Mouse (Mus musculus) liver, embryonic 12.5 days (tissue): ENCODE data around the gene Acsl5. TPM values are rescaled to one million over a fixed set of nuclear protein-coding genes. Genes with fewer than 3 reads are reported as not detected.

ENCODE experiments used
- ATAC-seq: fragments of 200-750 bp; cut with Nextera tagmentation; 2 replicates; pipeline ENCODE4 v1.8.0; 2017; ENCODE audit warnings: moderate number of reproducible peaks, mild to moderate bottlenecking, moderate library complexity
- H3K27ac ChIP-seq: fragments of 300-500 bp; sonication (generic); 2 replicates; pipeline ENCODE4 v1.5.1; 2016; ENCODE audit warnings: mild to moderate bottlenecking
- H3K27me3 ChIP-seq: fragments of 300-500 bp; sonication (generic); replicated peaks from 2 replicates; pipeline ENCODE4 v1.6.1; 2016; ENCODE audit warnings: mild to moderate bottlenecking, moderate library complexity
- H3K36me3 ChIP-seq: fragments of 300-500 bp; sonication (generic); 2 replicates; pipeline ENCODE4 v1.6.1; 2016; ENCODE audit warnings: mild to moderate bottlenecking, moderate library complexity
- H3K4me1 ChIP-seq: fragments of 300-500 bp; sonication (generic); 2 replicates; pipeline ENCODE4 v1.6.1; 2016
- H3K4me2 ChIP-seq: fragments of 300-500 bp; sonication (generic); 2 replicates; pipeline ENCODE4 v1.6.1; 2016; ENCODE audit warnings: mild to moderate bottlenecking, moderate library complexity
- H3K4me3 ChIP-seq: fragments of 300-500 bp; sonication (generic); 2 replicates; pipeline ENCODE4 v1.5.1; 2016; ENCODE audit warnings: mild to moderate bottlenecking, moderate library complexity
- H3K9ac ChIP-seq: fragments of 300-500 bp; sonication (generic); 2 replicates; pipeline ENCODE4 v1.6.1; 2016; ENCODE audit warnings: mild to moderate bottlenecking, moderate library complexity
- H3K9me3 ChIP-seq: fragments of 300-500 bp; sonication (generic); replicated peaks from 2 replicates; pipeline ENCODE4 v1.6.1; 2016; ENCODE audit warnings: mild to moderate bottlenecking, moderate library complexity
- WGBS: fragments of 180-500 bp; shearing (Covaris S2); methylation state at CpG from one replicate; pipeline ENCODE4 v1.1.7; 2016; ENCODE audit not compliant: insufficient replicate concordance; 5-methylcytosine and 5-hydroxymethylcytosine counted together
- polyA plus RNA-seq: library from polyadenylated mRNA; unstranded; fragments of >200 nt; fragmentation: Nextera tagmentation; extraction: Ambion mirVana; gene quantifications from 2 replicates; pipeline ENCODE4 v1.2.1, GENCODE M21; 2016

Gene Acsl5
- polyA plus RNA-seq, 1 experiment from 2014 or later = 115 TPM

DNA sequence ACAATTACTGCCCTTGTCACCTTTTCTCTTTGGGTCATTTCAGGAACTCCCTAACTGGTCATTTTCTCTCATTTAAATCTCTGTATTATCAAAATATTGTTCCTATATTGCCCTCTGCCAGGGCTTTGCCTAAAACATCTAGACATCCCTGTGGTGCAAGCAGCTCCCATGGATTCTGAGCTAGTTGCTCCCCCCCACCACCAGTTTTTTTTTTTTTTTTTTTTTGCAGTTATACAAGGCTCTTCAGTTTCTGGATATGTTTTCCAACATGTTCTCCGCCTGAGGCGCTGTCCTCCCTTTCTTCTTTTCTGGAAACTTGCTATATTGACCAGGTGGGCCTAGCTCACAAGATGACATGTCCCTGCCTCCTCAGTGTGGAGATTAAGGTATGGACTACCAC lies 61.9 kb downstream of the Acsl5 start:
- Histone ChIP-seq H3K4me1 (peaks cover 43% of the 10 kb centered on the region), H3K27ac (no peak overlapping the region), H3K4me3 (no peak overlapping the region), H3K9ac (peak overlapping the region; percentile 7; the same call in 1 of the 2 replicates), H3K36me3 (peaks cover 49% of the 10 kb centered on the region), H3K4me2 (peak overlapping the region; percentile 90), H3K9me3 (no peaks in the 10 kb centered on the region), H3K27me3 (no peaks in the 10 kb centered on the region)
- WGBS = 98% methylated on average over 2 of the region's 2 CpGs
- no peak for ATAC-seq

DNA sequence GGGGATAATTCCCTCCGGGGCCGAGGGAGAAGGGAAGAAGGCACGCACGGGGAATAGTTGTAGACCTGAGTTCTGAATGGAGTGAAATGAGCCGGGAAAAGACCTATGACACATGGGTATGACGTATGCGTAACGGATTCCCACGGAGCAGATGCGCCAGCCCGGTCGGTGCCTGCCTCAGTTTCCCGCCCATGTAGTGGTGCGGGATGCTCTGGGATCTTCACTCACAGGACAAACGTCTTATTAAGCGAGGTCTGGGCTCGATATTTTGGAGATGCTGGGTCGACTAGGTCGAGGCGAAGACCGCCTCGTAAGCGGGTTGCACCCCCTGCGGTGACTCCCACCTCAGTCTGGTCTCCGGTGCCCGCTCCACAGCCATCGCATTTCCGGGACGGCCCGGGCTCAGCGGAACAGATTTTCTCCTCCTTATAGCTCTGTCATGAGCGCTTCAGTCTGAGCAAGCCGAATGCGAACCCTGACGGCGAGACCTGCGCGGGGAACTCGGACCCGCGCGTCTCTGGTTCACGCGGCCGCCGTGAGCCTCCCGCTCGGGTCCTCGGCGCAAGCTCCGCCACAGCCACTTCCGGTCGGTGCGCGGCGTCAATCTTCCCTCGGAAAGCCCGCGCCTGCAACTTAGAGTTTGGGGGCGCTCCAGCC lies 63.8 kb downstream of the Acsl5 start, which contains the start of gene Zdhhc6:
Gene Zdhhc6, minus strand, starts transcription at position 581 of the 657 bp plus-strand sequence.
- under 1% methylated on average over 59 of the region's 60 CpGs for WGBS
- H3K27me3 ChIP-seq = no peaks in the 10 kb centered on the region

DNA sequence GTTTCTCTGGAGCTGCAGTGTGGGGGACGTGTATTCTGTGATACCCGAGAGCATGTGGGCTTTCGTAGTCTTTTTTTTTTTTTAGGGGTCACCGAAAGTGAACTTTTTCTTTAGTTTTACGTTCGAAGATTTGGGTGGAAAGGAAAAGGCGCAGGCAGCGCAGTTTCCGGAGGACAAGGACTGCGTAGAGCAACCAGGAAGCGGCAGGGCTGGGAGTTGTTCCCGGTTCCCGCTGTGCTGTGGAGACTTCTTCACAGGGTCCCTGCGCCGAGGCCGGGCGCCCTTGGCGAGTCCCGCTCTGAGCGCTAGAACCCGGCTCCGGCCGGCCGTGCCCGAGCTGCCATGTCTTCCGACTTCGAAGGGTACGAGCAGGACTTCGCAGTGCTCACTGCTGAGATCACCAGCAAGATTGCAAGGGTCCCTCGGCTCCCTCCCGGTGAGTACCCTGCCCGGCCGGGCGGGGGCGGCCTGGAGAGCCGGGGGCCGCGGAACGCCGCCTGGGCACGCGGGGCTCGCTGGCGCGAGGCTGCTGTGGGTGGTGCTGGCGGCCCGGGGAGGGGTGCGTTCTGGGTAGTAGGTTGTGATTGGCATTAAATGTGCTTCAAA lies 64.5 kb downstream of the Acsl5 start, which contains the start of gene Vti1a:
Gene Vti1a, plus strand, starts transcription at position 187 of the 606 bp plus-strand sequence.
- no peaks in the 10 kb centered on the region for H3K9me3 ChIP-seq
- H3K4me1 ChIP-seq = peaks cover 52% of the 10 kb centered on the region
- peak within 1 kb of the TSS; percentile 87 for H3K9ac ChIP-seq
- peak; percentile 93 for ATAC-seq
- peaks cover 24% of the 10 kb centered on the region for H3K36me3 ChIP-seq
- under 1% methylated on average over 48 of the region's 48 CpGs for WGBS
- H3K27me3 ChIP-seq = no peaks in the 10 kb centered on the region
- peak within 1 kb of the TSS; percentile 82 for H3K4me3 ChIP-seq
- peak within 1 kb of the TSS; percentile 93 for H3K27ac ChIP-seq
- peak within 1 kb of the TSS; percentile 90 for H3K4me2 ChIP-seq

More for the DNA sequence above, 63.8 kb downstream of the Acsl5 start, which contains the start of gene Zdhhc6:
- H3K4me1 ChIP-seq = peaks cover 52% of the 10 kb centered on the region
- peak; percentile 76 for ATAC-seq
- H3K9ac ChIP-seq = peak within 1 kb of the TSS; percentile 87
- H3K4me2 ChIP-seq = peak within 1 kb of the TSS; percentile 90
- H3K36me3 ChIP-seq = peaks cover 30% of the 10 kb centered on the region
- peak within 1 kb of the TSS; percentile 82 for H3K4me3 ChIP-seq
- H3K27ac ChIP-seq = peak within 1 kb of the TSS; percentile 93
- no peaks in the 10 kb centered on the region for H3K9me3 ChIP-seq

DNA sequence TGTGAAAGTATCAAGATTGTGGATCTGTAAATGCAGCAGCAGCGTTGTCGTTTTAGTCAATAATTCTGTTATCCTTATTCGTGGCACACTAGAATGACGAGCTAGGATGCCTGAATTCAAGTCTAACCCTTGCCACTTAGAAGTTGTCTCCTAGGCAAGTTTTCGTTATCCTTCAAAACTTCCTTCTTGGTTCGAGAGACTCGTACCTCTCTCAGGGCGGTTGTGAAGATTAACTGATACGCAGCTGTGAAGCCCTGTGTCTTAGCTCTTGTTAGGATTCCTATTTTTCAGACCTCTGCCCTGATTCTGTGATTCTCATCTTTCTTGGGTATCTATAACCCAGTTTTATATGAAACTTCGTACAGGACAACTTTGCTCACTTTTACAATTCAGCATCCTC lies 65.2 kb downstream of the Acsl5 start:
- H3K9me3 ChIP-seq = no peaks in the 10 kb centered on the region
- peaks cover 18% of the 10 kb centered on the region for H3K36me3 ChIP-seq
- ATAC-seq = no peak
- peak overlapping the region; percentile 90 for H3K4me2 ChIP-seq
- H3K27me3 ChIP-seq = no peaks in the 10 kb centered on the region
- H3K9ac ChIP-seq = peak overlapping the region; percentile 87
- WGBS = 23% methylated on average over 10 of the region's 10 CpGs
- no peak overlapping the region for H3K27ac ChIP-seq
- peaks cover 52% of the 10 kb centered on the region for H3K4me1 ChIP-seq
- H3K4me3 ChIP-seq = peak overlapping the region; percentile 82

DNA sequence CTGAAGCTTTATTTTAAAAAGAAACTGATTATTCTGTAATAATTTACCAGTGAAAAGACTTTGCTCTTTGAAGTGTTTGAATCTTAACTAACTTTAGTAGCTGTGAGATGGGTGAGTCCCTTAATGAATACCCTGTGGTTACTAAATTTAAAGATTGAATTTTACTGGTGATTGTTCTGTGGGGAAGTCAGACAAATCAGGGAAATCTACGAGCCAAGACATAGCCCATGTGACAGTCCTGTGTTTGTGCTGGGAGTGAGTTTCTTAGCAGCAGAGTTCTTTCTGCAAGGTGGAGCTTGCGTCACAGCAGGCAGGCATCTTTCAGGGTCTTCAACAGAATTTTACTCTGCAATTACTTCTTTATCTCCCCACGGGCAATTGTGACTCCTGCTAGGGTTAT lies 67.3 kb downstream of the Acsl5 start:
- no peak overlapping the region for H3K4me3 ChIP-seq
- H3K4me1 ChIP-seq = peaks cover 38% of the 10 kb centered on the region
- no peak for ATAC-seq
- WGBS = 69% methylated on average over 3 of the region's 3 CpGs
- H3K4me2 ChIP-seq = no peak overlapping the region
- H3K36me3 ChIP-seq = peaks cover 22% of the 10 kb centered on the region
- no peak overlapping the region for H3K9ac ChIP-seq
- H3K9me3 ChIP-seq = no peaks in the 10 kb centered on the region
- H3K27me3 ChIP-seq = no peaks in the 10 kb centered on the region
- no peak overlapping the region for H3K27ac ChIP-seq

DNA sequence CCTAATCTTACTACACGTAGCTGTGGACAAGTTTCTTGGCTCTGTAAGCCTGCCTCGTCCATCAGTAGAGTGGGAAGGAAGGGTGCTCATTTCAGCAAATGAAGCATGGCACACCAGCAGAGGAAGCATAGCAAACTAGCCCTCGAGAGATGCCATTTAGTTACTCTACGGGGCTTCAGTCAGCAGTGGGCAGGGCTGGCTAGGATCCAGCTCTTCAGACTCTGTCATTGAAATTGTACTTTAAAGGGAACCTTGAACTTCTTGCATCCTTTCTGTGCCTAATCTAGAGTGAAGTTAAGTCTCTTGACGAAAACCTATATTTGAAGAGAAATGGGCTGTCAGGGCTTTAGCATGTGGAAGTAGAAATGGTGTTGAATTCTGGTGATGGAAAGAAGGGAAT lies 67.8 kb downstream of the Acsl5 start:
- Histone ChIP-seq H3K27me3 (no peaks in the 10 kb centered on the region), H3K36me3 (peaks cover 27% of the 10 kb centered on the region), H3K27ac (no peak overlapping the region), H3K9ac (no peak overlapping the region), H3K4me2 (no peak overlapping the region), H3K4me1 (peaks cover 33% of the 10 kb centered on the region), H3K4me3 (no peak overlapping the region), H3K9me3 (no peaks in the 10 kb centered on the region)
- WGBS = 76% methylated on average over 5 of the region's 5 CpGs
- ATAC-seq = no peak

DNA sequence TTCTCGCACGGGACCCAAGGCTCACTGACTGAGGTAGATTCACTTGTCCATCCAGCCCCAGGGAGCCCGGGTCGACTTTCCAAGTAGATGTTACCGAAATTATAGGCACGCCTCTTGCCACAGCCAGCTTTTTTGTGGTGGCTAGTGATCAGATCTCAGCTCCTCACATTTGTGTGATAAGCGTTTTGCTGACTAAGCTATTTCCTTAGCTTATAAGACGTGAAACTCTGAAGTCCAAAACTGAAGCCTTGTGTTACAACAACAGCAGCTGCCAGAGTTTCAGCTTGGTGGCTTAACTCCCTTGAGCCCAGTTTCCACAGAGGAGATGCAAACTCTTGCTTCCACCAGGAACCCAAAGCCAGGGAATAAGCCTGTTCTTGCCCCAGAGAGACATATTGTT lies 70.9 kb downstream of the Acsl5 start:
- no peaks in the 10 kb centered on the region for H3K9me3 ChIP-seq
- peaks cover 19% of the 10 kb centered on the region for H3K4me1 ChIP-seq
- H3K4me3 ChIP-seq = no peak overlapping the region
- no peak overlapping the region for H3K27ac ChIP-seq
- H3K4me2 ChIP-seq = no peak overlapping the region
- peaks cover 45% of the 10 kb centered on the region for H3K36me3 ChIP-seq
- 84% methylated on average over 8 of the region's 8 CpGs for WGBS
- no peak for ATAC-seq
- no peaks in the 10 kb centered on the region for H3K27me3 ChIP-seq
- H3K9ac ChIP-seq = no peak overlapping the region

DNA sequence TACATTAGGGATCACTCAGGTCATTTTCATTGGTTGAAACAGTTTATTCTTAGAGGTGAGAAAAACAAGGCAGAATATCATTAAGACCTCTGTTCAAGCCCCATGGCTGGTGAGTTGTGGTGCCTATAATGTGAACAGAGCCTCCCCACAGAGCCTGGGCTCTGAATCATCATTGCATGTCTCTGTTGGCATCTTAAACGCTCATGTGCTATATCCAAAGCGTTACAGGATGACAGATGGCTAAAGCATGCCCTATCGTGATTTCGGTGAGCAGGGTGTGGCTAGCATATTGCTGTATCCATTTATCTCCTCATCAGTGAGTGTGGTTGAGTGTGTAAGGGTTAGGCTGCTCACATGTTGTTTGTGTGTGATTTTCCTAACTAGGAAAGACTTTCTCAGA lies 75.8 kb downstream of the Acsl5 start:
- Histone ChIP-seq H3K4me2 (no peak overlapping the region), H3K9me3 (no peaks in the 10 kb centered on the region), H3K36me3 (peaks cover 82% of the 10 kb centered on the region), H3K9ac (no peak overlapping the region), H3K4me1 (peaks cover 7% of the 10 kb centered on the region), H3K27me3 (no peaks in the 10 kb centered on the region), H3K27ac (no peak overlapping the region), H3K4me3 (no peak overlapping the region)
- 56% methylated on average over 4 of the region's 4 CpGs for WGBS
- no peak for ATAC-seq

DNA sequence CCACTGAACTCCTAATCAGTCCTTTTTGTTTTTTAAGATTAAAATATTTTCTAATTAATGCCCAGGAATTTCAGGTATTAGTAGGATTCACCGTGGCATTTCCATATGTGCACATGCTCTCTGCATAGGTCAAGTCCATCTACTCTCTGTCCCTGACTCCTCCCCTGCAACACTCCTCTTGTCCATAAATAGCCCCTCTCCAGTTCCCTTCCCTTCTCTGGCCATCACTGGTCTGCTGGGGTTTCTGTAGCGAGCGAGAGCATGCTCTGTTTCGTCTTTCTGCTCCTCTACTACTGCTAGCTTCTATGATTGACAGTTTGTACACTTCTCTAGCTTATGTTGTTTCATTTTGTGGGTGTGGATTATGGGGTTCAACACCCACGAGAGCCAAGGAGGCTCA lies 80.0 kb downstream of the Acsl5 start:
- no peak overlapping the region for H3K27ac ChIP-seq
- H3K4me1 ChIP-seq = peaks cover 7% of the 10 kb centered on the region
- no peak overlapping the region for H3K4me3 ChIP-seq
- H3K4me2 ChIP-seq = no peak overlapping the region
- H3K36me3 ChIP-seq = peaks cover 60% of the 10 kb centered on the region
- no peaks in the 10 kb centered on the region for H3K27me3 ChIP-seq
- 78% methylated on average over 5 of the region's 5 CpGs for WGBS
- no peak for ATAC-seq
- H3K9ac ChIP-seq = no peak overlapping the region
- no peaks in the 10 kb centered on the region for H3K9me3 ChIP-seq

DNA sequence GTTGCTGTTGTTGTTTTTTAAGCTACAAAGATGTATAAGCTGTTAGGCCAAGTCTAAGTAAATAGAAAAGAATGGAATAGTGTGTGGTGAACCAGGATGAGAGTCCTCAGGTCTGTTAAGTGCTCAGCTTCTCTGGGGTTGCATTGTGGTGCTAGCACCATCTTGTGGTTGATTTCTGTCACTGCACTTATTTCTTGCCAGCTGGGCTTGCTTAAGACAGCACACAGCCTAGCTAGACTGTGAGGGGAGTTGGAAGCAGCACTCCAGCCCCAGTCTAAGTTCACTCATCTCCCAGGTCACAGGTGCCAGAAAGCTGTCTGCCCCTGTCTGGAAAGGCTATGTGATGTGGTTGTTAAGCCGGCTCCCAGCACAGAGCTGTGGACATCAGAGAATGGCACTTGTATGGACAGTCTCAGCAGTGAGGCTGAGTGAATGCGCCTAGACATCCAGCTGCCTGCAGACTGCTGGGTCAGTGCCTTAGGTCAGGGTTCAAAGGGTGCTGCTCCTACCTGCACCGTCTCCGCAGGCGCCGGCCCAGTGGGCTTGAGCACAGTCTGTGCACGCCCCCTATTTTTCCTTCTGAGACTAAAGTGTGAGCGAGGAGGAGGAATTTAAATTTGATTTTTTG lies 81.0 kb downstream of the Acsl5 start:
- Histone ChIP-seq H3K4me1 (no peaks in the 10 kb centered on the region), H3K36me3 (peaks cover 66% of the 10 kb centered on the region), H3K27ac (no peak overlapping the region), H3K27me3 (no peaks in the 10 kb centered on the region), H3K9me3 (no peaks in the 10 kb centered on the region), H3K4me2 (no peak overlapping the region), H3K4me3 (no peak overlapping the region), H3K9ac (no peak overlapping the region)
- peak; percentile 64 for ATAC-seq
- WGBS = 91% methylated on average over 8 of the region's 8 CpGs

DNA sequence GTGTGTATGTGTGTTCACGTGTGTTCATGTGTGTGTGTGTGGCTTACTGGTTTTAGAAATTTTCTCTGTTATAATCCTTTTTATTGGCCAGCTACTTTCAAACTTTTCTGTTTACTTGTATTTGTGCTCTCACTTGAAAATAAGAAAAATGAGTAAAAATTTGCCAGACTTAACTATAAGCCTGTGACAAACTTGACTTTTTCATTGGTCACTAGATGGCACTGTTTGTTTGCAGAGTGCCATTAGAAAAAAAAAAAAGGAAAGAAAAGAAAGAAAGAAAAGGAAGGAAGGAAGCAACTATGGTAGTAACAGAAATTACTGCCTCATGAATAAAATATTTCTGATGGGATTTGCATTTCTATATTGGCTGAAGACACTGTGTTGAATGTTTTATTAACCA lies 84.1 kb downstream of the Acsl5 start:
- no peak overlapping the region for H3K27ac ChIP-seq
- no peak overlapping the region for H3K4me2 ChIP-seq
- H3K27me3 ChIP-seq = no peaks in the 10 kb centered on the region
- H3K9me3 ChIP-seq = no peaks in the 10 kb centered on the region
- no peak overlapping the region for H3K9ac ChIP-seq
- peaks cover 5% of the 10 kb centered on the region; the same call in 1 of the 2 replicates for H3K4me1 ChIP-seq
- H3K4me3 ChIP-seq = no peak overlapping the region
- 96% methylated on average over 1 of the region's 1 CpGs for WGBS
- ATAC-seq = no peak
- peaks cover 37% of the 10 kb centered on the region for H3K36me3 ChIP-seq

DNA sequence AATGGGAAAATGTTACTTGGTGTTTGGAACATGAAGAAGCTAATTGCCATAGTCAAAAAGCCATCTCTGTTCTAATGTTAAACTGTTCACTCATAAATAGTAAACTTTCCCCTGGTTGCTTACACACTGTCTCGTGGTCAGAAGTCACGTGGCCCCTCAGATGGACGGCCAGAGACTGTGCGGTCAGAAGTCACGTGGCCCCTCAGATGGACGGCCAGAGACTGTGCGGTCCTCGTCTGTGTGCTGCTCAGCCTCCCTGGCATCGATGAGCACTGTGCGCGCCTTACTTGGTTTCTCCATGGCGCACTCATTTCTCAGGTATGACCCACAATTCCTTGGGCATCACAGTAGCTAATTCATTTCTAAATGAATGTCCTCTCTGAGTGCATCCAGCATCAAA lies 84.7 kb downstream of the Acsl5 start:
- no peak for ATAC-seq
- Histone ChIP-seq H3K27ac (no peak overlapping the region), H3K9me3 (no peaks in the 10 kb centered on the region), H3K9ac (no peak overlapping the region), H3K4me1 (peaks cover 9% of the 10 kb centered on the region), H3K4me3 (no peak overlapping the region), H3K27me3 (no peaks in the 10 kb centered on the region), H3K4me2 (no peak overlapping the region), H3K36me3 (peaks cover 32% of the 10 kb centered on the region)
- 89% methylated on average over 12 of the region's 12 CpGs for WGBS
